Mouse (Mus musculus) G1E (cell line): ENCODE data around the gene Nnat. TPM values are rescaled to one million over a fixed set of nuclear protein-coding genes. Genes with fewer than 3 reads are reported as not detected.

Experiments used
- ATAC-seq: 2 replicates; pipeline ENCODE4 v1.8.0; 2016; ENCODE audit warnings: mild to moderate bottlenecking; ENCODE audit not compliant: insufficient number of reproducible peaks, poor library complexity, low FRiP score, severe bottlenecking; ENCODE audit errors: extremely low read depth
- DNase-seq: peaks from one replicate; pipeline ENCODE4 v3.0.0; 2012; ENCODE audit warnings: low spot score
- H3K27me3 ChIP-seq: 2 replicates; pipeline ENCODE4 v1.6.1; 2012; ENCODE audit warnings: mild to moderate bottlenecking, low read length, inconsistent platforms; ENCODE audit not compliant: insufficient read depth
- H3K36me3 ChIP-seq: replicated peaks from 2 replicates; pipeline ENCODE3; 2012; ENCODE audit warnings: mild to moderate bottlenecking, inconsistent platforms
- H3K4me1 ChIP-seq: 2 replicates; pipeline ENCODE4 v1.6.1; 2012; ENCODE audit warnings: low read depth, low read length, inconsistent platforms, mixed read lengths; ENCODE audit not compliant: insufficient read depth
- H3K4me3 ChIP-seq: 2 replicates; pipeline ENCODE4 v1.5.1; 2012; ENCODE audit warnings: low read depth, mild to moderate bottlenecking, inconsistent platforms, low read length, moderate library complexity, mixed read lengths
- H3K9me3 ChIP-seq: replicated peaks from 2 replicates; pipeline ENCODE4 v1.6.1; 2012; ENCODE audit warnings: inconsistent platforms
- CTCF ChIP-seq: IDR thresholded peaks from 2 replicates; pipeline ENCODE4 v1.5.1; 2012; ENCODE audit warnings: low read depth, low read length, inconsistent platforms, mixed read lengths
- GATA1 ChIP-seq: IDR thresholded peaks from 2 replicates; pipeline ENCODE4 v1.6.1; 2012; ENCODE audit warnings: borderline replicate concordance, low read length, inconsistent platforms, mixed read lengths
- GATA2 ChIP-seq: IDR thresholded peaks from 2 replicates; pipeline ENCODE4 v1.6.1; 2012; ENCODE audit warnings: low read depth, low read length, inconsistent platforms, borderline replicate concordance
- POLR2AphosphoS5 ChIP-seq: IDR thresholded peaks from 2 replicates; pipeline ENCODE4 v1.6.1; 2012; ENCODE audit warnings: low read depth, low read length, inconsistent platforms; ENCODE audit not compliant: insufficient replicate concordance
- TAL1 ChIP-seq: conservative IDR thresholded peaks from 2 replicates; pipeline ENCODE4 v1.6.1; 2012; ENCODE audit warnings: low read depth, low read length, inconsistent platforms, mixed read lengths
- polyA plus RNA-seq: library from polyadenylated mRNA; stranded (reverse); fragments of >175 nt; gene quantifications from 2 replicates; pipeline ENCODE4 v1.2.3, GENCODE M21; 2012
- total RNA-seq, 2 experiments: library from RNA; stranded (forward) in 1 of 2; stranded (reverse) in 1 of 2; fragments of 200-1000 nt in 1 of 2; fragments of >200 nt in 1 of 2; fragmentation: Nextera tagmentation in 1 of 2; gene quantifications; 2 replicates each; pipeline ENCODE4 v1.2.3; 2014 to 2017

The Nnat gene
- total RNA-seq (2014; fragmentation: Nextera tagmentation) (not detected in 2 replicates), total RNA-seq (2017) (not detected in 2 replicates), polyA plus RNA-seq (not detected in 2 replicates)

DNA sequence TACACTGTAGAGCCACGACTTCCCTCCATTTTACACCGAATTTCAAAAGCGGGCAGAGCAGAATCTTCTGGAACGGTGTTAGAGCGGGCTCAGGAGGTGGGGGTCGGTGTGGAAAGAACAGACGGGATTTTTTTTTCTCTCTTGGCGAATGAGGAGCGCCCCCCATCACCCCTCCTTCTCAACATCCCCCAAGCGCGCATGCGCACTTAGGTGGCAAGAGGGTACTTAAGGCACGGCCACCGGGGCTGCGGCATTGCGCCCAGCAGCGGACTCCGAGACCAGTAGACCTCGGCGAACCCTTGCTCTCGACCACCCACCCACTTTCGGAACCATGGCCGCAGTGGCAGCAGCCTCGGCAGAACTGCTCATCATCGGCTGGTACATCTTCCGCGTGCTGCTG is at the start of gene Nnat:
Nnat (plus strand) TSS at position 221 of the 400 bp plus-strand sequence.
- Histone ChIP-seq H3K4me3 (peak within 1 kb of the TSS; percentile 33; the same call in 1 of the 2 replicates), H3K27me3 (no peaks in the 10 kb centered on the region), H3K4me1 (peaks cover 35% of the 10 kb centered on the region), H3K9me3 (peaks cover 18% of the 10 kb centered on the region), H3K36me3 (peaks cover 75% of the 10 kb centered on the region)
- ATAC-seq (no peak), DNase-seq (no peak)
- TF ChIP-seq CTCF = no peak
- no peak for TF ChIP-seq POLR2AphosphoS5
- TF ChIP-seq GATA2 = no peak
- TF ChIP-seq TAL1 = no peak
- TF ChIP-seq GATA1 = no peak

DNA sequence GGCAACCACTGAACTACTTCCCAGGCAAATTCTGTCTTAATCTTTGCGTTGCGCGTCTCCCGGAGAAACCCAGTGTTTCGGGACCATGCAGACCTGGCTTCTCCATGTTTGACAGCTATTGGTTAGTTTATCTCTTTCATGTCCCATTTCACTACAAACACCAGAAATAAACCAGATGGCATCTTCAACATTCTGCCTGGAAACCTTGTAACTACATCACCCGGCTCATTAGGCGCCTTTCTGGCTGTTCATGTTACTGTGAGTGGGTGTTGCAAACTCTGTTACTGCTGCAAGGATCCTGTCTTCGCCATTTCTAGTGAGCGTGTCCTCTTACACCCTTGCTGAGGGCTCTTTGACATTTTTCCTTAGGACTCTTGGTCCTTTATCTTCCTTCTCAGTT is 47.0 kb upstream of the Nnat start:
- H3K27me3 ChIP-seq = peaks cover 34% of the 10 kb centered on the region
- no peaks in the 10 kb centered on the region for H3K9me3 ChIP-seq
- H3K4me3 ChIP-seq = no peak overlapping the region
- DNase-seq (no peak), ATAC-seq (no peak)
- TF ChIP-seq CTCF (no peak), POLR2AphosphoS5 (no peak), GATA1 (no peak), TAL1 (no peak), GATA2 (no peak)
- H3K36me3 ChIP-seq = no peaks in the 10 kb centered on the region
- no peaks in the 10 kb centered on the region for H3K4me1 ChIP-seq

- no peak for TF ChIP-seq TAL1
- no peak for TF ChIP-seq CTCF
- no peak for TF ChIP-seq POLR2AphosphoS5
- no peak for TF ChIP-seq GATA2
- TF ChIP-seq GATA1 = no peak
- no peaks in the 10 kb centered on the region for H3K9me3 ChIP-seq
- H3K36me3 ChIP-seq = no peaks in the 10 kb centered on the region
- H3K4me3 ChIP-seq = no peak overlapping the region
- DNase-seq (no peak), ATAC-seq (no peak)
- H3K4me1 ChIP-seq = no peaks in the 10 kb centered on the region
- peaks cover 32% of the 10 kb centered on the region for H3K27me3 ChIP-seq
These were observed 46.1 kb upstream of the Nnat start for GRCm38 (mm10) chr2:157513737-157514208.

DNA sequence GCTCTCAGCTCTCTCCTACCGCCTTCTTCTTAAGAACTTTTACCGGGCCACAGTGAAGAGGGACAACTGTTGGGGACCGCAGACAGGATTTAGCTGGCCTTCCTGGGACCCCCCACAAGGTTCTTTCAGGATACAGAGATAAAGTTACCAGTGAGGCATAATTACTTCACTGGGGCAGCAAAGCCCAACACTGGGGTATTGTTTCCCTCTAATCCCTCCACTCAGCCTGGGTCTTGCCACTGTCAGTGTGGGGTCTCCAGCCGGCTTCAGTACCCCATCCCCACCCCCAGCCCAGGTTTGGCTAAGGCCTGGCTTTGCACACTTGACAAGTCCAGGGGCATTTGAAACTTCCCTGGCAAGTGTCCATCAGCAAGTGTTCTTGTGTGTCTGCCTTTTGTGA is 45.5 kb upstream of the Nnat start:
- Histone ChIP-seq H3K9me3 (no peaks in the 10 kb centered on the region), H3K4me3 (no peak overlapping the region), H3K27me3 (peaks cover 27% of the 10 kb centered on the region), H3K4me1 (no peaks in the 10 kb centered on the region), H3K36me3 (no peaks in the 10 kb centered on the region)
- no peak for DNase-seq
- no peak for ATAC-seq
- TF ChIP-seq GATA1 (no peak), POLR2AphosphoS5 (no peak), GATA2 (no peak), CTCF (no peak)

- H3K9me3 ChIP-seq = no peaks in the 10 kb centered on the region
- TF ChIP-seq TAL1 (no peak), POLR2AphosphoS5 (no peak), CTCF (no peak), GATA2 (no peak), GATA1 (no peak)
- DNase-seq = no peak
- H3K4me3 ChIP-seq = no peak overlapping the region
- no peak for ATAC-seq
- H3K36me3 ChIP-seq = no peaks in the 10 kb centered on the region
- H3K4me1 ChIP-seq = no peaks in the 10 kb centered on the region
- peaks cover 17% of the 10 kb centered on the region for H3K27me3 ChIP-seq
These were observed 42.4 kb upstream of the Nnat start for GRCm38 (mm10) chr2:157517526-157517925.

DNA sequence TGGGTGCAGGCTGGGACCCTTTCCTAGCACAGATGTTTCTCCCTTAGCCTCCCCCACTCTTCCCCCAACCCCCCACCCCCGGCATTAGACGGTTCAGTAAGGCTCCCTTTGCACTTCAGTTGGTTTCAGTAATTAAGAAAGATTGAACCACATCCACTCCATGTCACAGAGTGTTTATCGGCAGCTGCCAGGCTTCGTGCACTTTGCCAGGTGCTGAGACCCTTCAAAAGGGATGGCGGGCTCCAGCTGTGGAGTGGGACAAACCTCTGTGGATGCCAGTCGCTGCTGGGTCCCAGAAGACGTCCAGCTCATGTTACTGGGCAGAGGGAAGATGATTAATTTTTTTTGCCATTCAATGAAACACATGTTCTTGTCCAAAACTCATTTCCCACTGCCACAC is 41.4 kb upstream of the Nnat start:
- ATAC-seq (no peak), DNase-seq (no peak)
- Histone ChIP-seq H3K36me3 (no peaks in the 10 kb centered on the region), H3K4me3 (no peak overlapping the region), H3K4me1 (no peaks in the 10 kb centered on the region), H3K9me3 (no peaks in the 10 kb centered on the region), H3K27me3 (peaks cover 16% of the 10 kb centered on the region)
- TF ChIP-seq GATA2 (no peak), TAL1 (no peak), GATA1 (no peak), CTCF (no peak), POLR2AphosphoS5 (no peak)

DNA sequence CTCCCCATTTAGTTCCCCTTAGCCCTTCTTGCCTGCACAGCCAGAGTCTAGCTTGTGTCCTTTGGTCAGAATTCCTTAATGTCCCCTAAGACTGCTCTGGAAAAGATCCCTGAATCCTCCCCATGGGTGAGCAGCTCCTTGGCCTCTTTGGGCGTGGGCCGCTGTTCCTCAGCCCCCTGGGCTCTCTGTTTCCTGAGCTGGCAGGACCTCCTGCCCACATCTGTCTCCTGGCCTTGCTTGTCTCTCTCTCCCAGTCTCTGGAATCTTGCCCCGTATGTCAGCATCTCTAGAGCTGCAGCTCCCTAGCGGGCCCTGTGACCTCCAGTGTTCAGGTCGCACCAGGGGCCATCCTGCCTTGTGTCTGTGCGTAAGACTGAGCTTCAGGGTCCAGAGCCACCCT is 40.4 kb upstream of the Nnat start:
- Histone ChIP-seq H3K4me1 (no peaks in the 10 kb centered on the region), H3K27me3 (peaks cover 7% of the 10 kb centered on the region), H3K9me3 (no peaks in the 10 kb centered on the region), H3K36me3 (no peaks in the 10 kb centered on the region), H3K4me3 (no peak overlapping the region)
- TF ChIP-seq GATA1 = no peak
- no peak for TF ChIP-seq GATA2
- TF ChIP-seq POLR2AphosphoS5 = no peak
- no peak for TF ChIP-seq CTCF
- TF ChIP-seq TAL1 = no peak
- DNase-seq (no peak), ATAC-seq (no peak)
